ENCODE assay signal across 9 mouse cellular contexts in genomic region chr14:13284845-13285198, GRCm38 (mm10). TPM values are rescaled to one million over a fixed set of nuclear protein-coding genes. Genes with fewer than 3 reads are reported as not detected.
A peak's percentile ranks its signal among the peaks of the same experiment; 100 is the strongest.
DNase-seq lines count a peak whose midpoint lies in the region; ATAC-seq and TF ChIP-seq lines count a peak whose summit lies in the region.
"Had no signal": no experiment of that assay in that cellular context is flagged by ENCODE, and none has a peak within 500 bp of the region (broad histone marks: within the 10 kb centered on the region; RNA-seq: fewer than 3 reads in every experiment).

No protein-coding gene starts in this region.

- DNase-seq in heart, adult 11 months: no peak
- no peak for DNase-seq in frontal cortex, postnatal 10 days (ENCODE audit: low spot score in 2 of 2)
- DNase-seq in layer of hippocampus, postnatal 25 days (ENCODE audit: extremely low spot score in 1 of 2, low spot score in 1 of 2): no peak
- no peak for DNase-seq in adrenal gland, postnatal 4 days (ENCODE audit: low spot score in 2 of 2)

- 15% methylated on average over 13 of the region's 13 CpGs for WGBS in heart, embryonic 11.5 days (ENCODE audit: insufficient replicate concordance)
- WGBS in forebrain, embryonic 16.5 days: 17% methylated on average over 13 of the region's 13 CpGs
- 9% methylated on average over 13 of the region's 13 CpGs for WGBS in liver, embryonic 15.5 days (ENCODE audit: insufficient replicate concordance)

- H3K4me3 ChIP-seq in heart, embryonic 11.5 days (ENCODE audit: low read depth, low read length): peak overlapping the region; percentile 36
- H3K4me3 ChIP-seq in E14TG2a.4 (replicated peaks; ENCODE audit: low read length): peak overlapping the region; percentile 70
- H3K4me3 ChIP-seq in forebrain, embryonic 16.5 days (replicated peaks; ENCODE audit: low read length): peak overlapping the region; percentile 42
- no peak overlapping the region for H3K4me3 ChIP-seq in liver, embryonic 15.5 days (replicated peaks)

- H3K27me3 ChIP-seq in heart, embryonic 11.5 days (ENCODE audit: control insufficient read depth, insufficient read depth, low read length): peaks cover 9% of the 10 kb centered on the region; the same call in 1 of the 2 replicates
- peaks cover 8% of the 10 kb centered on the region for H3K27me3 ChIP-seq in E14TG2a.4 (ENCODE audit: insufficient read depth, low read length)
- no peaks in the 10 kb centered on the region for H3K27me3 ChIP-seq in forebrain, embryonic 16.5 days (replicated peaks; ENCODE audit: control insufficient read depth, insufficient read depth, low read length)
- peaks cover 6% of the 10 kb centered on the region; the same call in 1 of the 2 replicates for H3K27me3 ChIP-seq in liver, embryonic 15.5 days

- no peak overlapping the region for H3K27ac ChIP-seq in heart, embryonic 11.5 days (ENCODE audit: low read depth, low read length)
- H3K27ac ChIP-seq in forebrain, embryonic 16.5 days (ENCODE audit: low read length): no peak overlapping the region
- H3K27ac ChIP-seq in liver, embryonic 15.5 days (replicated peaks): no peak overlapping the region

- H3K36me3 ChIP-seq in heart, embryonic 11.5 days (ENCODE audit: control insufficient read depth, insufficient read depth, low read length): no peaks in the 10 kb centered on the region
- no peaks in the 10 kb centered on the region for H3K36me3 ChIP-seq in E14TG2a.4 (ENCODE audit: insufficient read depth, low read length)
- no peaks in the 10 kb centered on the region for H3K36me3 ChIP-seq in forebrain, embryonic 16.5 days (ENCODE audit: control insufficient read depth, insufficient read depth)
- no peaks in the 10 kb centered on the region for H3K36me3 ChIP-seq in liver, embryonic 15.5 days (replicated peaks)

- peak overlapping the region; percentile 66 for H3K4me2 ChIP-seq in heart, embryonic 11.5 days
- peak overlapping the region; percentile 66 for H3K4me2 ChIP-seq in forebrain, embryonic 16.5 days (ENCODE audit: low read length)
- H3K4me2 ChIP-seq in liver, embryonic 15.5 days: peak overlapping the region; percentile 32

- ATAC-seq in heart, embryonic 11.5 days (replicated peaks; ENCODE audit: insufficient number of reproducible peaks, low FRiP score, low TSS enrichment): no peak; the same call in 1 of the 2 replicates
- ATAC-seq in forebrain, embryonic 16.5 days: no peak
- ATAC-seq in liver, embryonic 15.5 days (ENCODE audit: insufficient read depth): no peak

- no peaks in the 10 kb centered on the region for H3K4me1 ChIP-seq in heart, embryonic 11.5 days (ENCODE audit: control insufficient read depth, insufficient read depth, low read length)
- H3K4me1 ChIP-seq in E14TG2a.4 (replicated peaks; ENCODE audit: low read depth, low read length): peaks cover 8% of the 10 kb centered on the region
- H3K4me1 ChIP-seq in forebrain, embryonic 16.5 days (replicated peaks; ENCODE audit: control insufficient read depth, insufficient read depth, low read length): no peaks in the 10 kb centered on the region; the same call in 1 of the 2 replicates
- H3K4me1 ChIP-seq in liver, embryonic 15.5 days (replicated peaks): no peaks in the 10 kb centered on the region

- H3K9ac ChIP-seq in heart, embryonic 11.5 days (ENCODE audit: low read depth, low read length): no peak overlapping the region
- H3K9ac ChIP-seq in forebrain, embryonic 16.5 days (replicated peaks; ENCODE audit: low read depth, low read length): peak overlapping the region; percentile 19; the same call in 1 of the 2 replicates
- no peak overlapping the region for H3K9ac ChIP-seq in liver, embryonic 15.5 days

- TF ChIP-seq CTCF in E14TG2a.4 (conservative IDR thresholded peaks at IDR 0.05; ENCODE audit: low read length): no peak

- H3K9me3 ChIP-seq in heart, embryonic 11.5 days (replicated peaks; ENCODE audit: control insufficient read depth, low read length): no peaks in the 10 kb centered on the region
- no peaks in the 10 kb centered on the region for H3K9me3 ChIP-seq in E14TG2a.4 (ENCODE audit: low read length)
- H3K9me3 ChIP-seq in forebrain, embryonic 16.5 days (ENCODE audit: control insufficient read depth, low read length): no peaks in the 10 kb centered on the region
- H3K9me3 ChIP-seq in liver, embryonic 15.5 days (replicated peaks): no peaks in the 10 kb centered on the region

RNA-seq across cellular contexts. Expression of gene Synpr, which starts 0.2 kb away (rescaled TPM):
- 0.69 and 1.5 TPM in 2 replicates for polyA plus RNA-seq in heart, embryonic 11.5 days (2014; fragmentation: Nextera tagmentation; extraction: Ambion mirVana)
- 29.0 and 31.9 TPM in 2 replicates for polyA plus RNA-seq in forebrain, embryonic 16.5 days (2015; fragmentation: Nextera tagmentation; extraction: Ambion mirVana)
- polyA plus RNA-seq in liver, embryonic 15.5 days (2015; fragmentation: Nextera tagmentation; extraction: Ambion mirVana): 0.05 and 0.06 TPM in 2 replicates
- total RNA-seq in layer of hippocampus, postnatal 25 days (2021): 100 to 1,000 TPM; 192 to 194 TPM
- total RNA-seq in adrenal gland, postnatal 4 days (2021): 1 to 10 TPM; 6.8 to 8.0 TPM
- polyA plus RNA-seq: C2C12 had no signal

Comparison
In these comparisons a context has a peak if more than half of its experiments do, and no peak if none do; other contexts are left out.
1. RNA of gene Synpr, which starts 0.2 kb away (polyA plus RNA-seq): 29.0 to 31.9 TPM in forebrain, embryonic 16.5 days; 0.69 to 1.5 TPM in heart, embryonic 11.5 days and 0.05 to 0.06 TPM in liver, embryonic 15.5 days; every median in the first group is over 10 times any median in the second.
2. Peak in every context shown above with its lines, with median percentiles within 50 percentile points of each other: H3K4me2 ChIP-seq.